Mouse (Mus musculus) cerebellum, adult 11 months (tissue): Measurements from ENCODE around the gene Slc38a3.

ENCODE experiments used
- DNase-seq: peaks from one replicate; pipeline ENCODE4 v3.0.0; 2022

Slc38a3 gene

DNA sequence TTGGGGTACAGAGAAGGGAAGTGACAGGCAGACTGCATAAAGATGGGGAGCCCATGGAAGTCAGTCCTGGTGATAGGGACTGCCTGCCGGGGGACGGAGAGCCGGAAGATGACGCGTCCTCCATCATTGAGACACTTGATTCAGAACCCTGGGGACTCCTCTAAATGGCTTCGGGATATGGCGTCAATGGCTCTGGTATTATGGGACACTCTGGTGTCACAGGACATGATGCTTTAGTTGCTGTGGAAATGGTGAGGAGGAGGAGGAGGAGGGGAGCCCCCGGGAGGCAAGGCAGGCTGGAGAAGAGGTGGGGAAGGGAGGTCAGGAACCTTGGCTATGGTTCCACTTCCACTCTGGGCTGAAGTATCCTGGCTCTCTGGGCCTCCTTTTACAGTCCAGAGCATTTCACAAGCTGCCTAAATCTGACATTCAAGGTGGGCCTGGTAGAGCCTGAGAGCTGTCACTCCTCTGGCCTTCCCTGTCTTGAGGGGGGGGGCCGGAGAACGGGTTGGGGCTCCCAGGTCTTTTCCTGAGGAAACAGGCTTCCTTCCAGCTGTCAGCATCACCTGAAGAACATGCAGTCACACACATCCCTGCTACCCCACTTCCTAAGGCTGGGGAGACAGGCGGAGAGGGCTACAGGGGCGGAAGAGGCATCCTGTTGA is 26.2 kb upstream of the Slc38a3 start:
- DNase-seq: no peak

DNA sequence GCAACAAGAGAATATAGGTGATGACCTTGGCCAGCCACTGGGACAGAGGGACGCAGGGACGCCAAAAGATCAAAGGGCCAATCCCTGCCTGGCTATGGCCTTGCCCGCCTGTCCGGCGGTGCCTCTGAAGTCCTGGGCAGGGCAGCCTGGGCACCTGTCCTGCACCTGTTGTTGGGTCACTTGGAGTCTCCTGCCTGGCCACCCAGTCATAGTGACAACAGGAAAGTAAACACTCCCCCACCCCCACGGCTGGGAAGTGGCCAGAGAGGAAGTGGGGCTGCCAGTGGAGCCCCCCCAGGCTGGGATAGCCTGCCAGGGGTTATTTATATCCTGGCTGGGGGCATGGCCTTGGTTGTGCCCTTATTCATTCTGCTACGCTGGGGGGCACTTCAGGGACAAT is 25.3 kb upstream of the Slc38a3 start:
- DNase-seq: no peak

DNA sequence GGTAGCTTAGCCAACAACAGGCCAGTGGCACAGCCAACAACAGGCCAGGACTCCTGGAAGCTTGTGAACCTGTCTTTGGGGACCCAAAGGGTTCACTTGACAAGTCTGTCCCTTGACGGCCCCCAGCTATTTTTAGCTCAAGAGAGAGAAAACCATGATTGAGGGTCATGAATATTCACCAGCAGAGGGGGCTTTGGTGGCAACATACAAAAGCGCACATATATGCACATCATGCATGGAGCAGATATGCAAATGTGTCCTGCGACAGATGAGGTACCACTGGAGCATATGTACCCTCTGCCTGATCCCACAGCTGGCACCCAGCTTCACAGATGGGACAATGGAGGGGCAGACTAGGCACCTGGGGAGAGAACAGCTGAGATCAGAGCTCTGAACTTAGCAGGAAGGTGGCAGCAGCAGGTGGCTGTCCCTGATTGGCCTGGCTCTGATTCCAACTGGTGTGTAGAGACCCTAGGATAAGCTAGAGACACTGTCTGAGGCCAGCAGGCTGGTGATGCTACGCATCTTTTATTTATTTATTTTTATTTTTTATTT is 24.2 kb upstream of the Slc38a3 start:
- DNase-seq: no peak

DNA sequence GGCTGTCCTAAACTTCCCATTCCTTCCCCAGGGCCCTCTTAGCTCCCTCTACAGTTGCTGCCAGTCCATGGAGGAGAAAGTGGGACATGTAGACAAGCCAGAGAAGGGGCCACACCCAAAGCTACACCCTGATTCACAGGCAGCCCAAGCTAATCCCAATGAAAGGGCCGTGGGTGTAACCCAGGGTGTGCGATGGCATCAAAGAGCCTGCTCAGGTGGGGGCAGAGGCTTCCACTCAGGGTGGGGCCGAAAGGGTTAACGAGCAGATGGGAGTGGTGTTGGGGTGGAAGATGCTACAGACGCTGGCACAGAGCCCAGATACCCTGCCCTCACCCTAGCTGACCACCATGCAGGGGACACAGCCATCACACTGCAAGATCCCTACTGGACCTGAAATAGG is 23.5 kb upstream of the Slc38a3 start:
- DNase-seq: no peak

DNA sequence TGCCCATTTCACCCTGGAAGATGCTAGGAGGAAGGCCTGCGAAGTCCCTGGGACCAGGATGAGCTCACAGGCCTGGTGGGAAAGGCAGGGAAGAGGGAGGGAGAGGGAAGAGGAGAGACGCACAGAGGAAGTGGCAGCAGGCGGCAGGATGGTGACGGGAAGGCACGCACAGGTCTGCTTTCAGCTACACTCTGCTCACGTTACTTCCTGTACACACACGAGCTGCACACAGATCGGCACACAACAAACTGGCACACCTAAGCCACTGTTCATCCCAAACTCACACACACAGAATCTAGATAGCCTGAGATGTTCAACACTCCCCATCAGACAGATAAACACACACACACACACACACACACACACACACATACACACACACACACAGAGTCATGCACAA is 21.1 kb upstream of the Slc38a3 start:
- DNase-seq: no peak

DNA sequence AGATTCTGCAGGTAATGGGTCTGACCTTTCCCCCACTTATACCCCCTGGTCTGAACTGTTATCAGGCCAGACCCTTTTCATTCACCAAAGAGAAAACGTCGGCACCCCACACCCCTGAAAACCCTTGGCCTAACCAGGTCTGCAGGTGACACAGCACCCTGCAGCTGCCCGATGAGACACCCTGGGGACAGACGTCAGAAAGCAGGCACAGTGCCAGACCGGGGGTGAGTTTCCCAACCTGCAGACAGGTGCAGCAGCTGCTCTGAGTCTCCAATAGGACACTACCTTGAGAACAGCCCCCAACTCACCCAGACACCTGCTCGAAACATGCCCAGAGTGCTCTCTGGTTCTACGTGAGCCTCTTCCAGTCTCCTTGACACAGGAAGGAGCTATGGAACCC is 19.6 kb upstream of the Slc38a3 start:
- DNase-seq: no peak

DNA sequence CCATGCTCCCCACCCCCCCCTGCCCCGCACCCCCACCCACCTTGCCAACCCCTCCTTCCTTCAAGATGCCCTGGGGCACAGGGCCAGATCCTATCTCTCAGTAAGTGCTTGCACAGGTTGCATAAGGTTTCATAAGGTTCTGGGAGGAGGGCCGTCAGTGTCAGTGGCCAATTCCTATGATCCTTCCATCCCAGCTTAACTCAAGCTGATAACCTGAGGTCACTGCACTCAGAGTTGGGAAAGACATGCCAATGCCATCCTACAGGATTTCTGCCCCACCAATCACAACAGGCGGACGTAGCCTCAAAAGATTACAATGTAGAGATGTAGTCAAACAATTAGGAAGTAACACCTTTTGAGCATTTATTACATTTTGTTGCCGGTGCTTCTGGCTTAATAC is 19.1 kb upstream of the Slc38a3 start:
- no peak for DNase-seq

DNA sequence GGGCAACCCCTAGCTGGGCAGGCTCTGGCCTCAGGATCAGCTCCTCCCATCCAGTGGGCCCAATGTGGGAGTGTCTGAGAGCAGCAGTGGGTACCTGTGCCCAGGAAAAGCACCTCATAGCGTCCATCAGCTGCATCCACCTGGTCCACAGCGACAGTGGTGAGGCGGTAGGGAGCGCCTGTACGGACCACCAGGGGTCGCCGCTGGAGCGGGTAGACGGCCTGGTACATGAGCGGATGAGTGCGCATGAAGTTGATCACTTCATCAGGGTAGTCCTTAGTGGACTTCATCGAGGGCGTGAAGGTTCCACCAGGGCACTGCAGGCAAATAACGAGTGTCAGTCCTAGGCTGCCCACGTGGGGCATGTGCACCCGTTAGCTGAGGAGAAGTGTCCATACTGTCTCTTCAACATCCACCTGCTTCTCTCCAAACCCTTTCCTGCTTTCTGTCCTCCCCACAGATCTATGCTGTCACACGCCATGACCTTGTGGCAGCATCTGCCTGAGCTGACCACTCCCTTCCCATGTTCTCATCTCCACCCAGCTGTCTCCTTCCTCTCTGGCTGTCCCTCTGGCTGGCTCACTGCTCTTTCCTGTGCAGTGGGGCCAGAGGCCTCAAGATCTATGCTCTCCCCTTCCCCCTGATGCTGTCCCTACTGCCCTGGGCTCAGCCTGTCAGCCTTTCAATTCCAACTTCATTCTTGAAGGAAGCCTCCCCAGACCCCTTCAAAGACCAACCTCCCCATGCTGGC is 16.1 kb upstream of the Slc38a3 start:
- DNase-seq: no peak

DNA sequence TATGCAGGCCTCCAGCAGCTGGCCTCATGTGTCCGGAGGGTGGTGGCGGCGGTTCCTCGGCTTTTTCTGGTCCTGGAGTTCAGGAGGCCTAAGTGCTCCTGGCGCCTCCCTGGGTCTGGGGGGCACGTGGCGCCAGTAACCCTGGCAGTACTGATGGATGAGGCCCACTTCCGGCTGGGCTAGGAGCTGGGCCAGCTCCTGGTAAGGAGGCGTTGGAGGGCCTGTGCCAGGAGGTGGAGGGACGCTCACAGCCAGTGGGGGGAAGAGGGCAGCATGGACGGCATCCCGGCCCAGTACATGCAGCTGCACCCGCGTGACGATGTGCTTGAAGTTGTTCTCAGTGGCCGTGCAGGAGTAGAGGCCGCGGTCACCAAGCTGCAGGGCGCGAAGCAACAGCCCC is 13.1 kb upstream of the Slc38a3 start:
- no peak for DNase-seq

DNA sequence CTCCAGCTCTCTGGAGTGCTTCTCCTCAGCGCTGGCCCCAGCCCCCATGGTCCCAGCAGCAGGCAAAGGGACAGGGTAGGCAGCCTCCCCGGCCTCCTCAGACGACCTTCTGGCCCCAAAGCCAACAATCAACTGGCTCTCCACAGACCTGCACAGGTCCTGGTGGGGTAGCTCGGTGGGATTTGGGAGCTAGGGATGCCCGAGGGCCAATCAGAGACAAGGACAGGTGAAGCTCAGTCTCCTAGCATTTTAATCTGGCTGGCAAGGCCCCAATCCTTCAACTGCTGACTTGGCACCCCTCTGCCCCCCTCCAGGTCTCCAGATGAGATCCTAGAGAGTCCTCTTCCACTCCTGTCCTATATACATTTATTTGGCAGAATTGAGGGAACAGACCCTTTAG is 10.2 kb upstream of the Slc38a3 start, which contains the start of gene Gnat1:
Gnat1 (minus strand) TSS at position 212 of the 400 bp plus-strand sequence.
- no peak for DNase-seq

DNA sequence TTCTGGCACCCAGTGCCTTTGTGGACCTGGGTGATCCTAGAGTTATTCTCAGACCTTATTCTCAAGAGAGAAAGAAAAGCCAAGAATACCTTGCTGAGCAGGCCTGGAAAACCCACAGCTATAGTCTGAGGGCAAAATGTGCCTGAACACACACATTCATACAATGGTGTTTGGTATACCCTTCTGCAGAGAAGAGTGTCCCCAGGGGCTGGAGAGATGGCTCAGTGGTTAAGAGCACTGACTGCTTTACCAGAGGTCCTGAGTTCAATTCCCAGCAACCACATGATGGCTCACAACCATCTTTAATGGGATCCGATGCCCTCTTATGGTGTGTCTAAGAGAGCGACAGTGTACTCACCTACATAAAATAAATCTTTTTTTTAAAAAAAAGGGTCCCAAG is 9.5 kb upstream of the Slc38a3 start:
- no peak for DNase-seq

DNA sequence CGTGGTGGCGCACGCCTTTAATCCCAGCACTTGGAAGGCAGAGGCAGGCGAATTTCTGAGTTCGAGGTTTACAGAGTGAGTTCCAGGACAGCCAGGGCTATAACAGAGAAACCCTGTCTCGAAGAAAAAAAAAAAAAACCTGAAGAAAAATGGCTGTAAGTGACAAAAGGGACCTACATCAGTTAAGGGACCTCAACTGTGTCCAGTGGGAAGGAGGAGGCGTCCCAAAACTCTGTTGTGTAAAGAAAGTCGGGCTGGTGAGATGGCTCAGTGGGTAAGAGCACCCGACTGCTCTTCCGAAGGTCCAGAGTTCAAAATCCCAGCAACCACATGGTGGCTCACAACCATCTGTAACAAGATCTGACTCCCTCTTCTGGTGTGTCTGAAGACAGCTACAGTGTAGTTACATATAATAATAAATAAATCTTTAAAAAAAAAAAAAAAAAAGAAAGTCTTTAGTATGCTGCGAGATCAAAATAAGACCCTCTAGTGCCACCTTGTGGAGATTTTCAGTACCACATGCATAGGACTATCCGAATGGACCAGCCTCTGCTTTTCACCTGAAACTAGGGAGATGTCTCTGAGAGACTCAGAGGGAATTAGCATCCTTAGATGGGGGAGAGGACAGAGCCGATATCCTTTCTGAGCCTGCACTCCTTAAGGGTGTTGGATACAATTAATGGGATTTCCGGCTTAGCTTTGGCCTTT is 8.6 kb upstream of the Slc38a3 start:
- DNase-seq: peak; percentile 69

DNA sequence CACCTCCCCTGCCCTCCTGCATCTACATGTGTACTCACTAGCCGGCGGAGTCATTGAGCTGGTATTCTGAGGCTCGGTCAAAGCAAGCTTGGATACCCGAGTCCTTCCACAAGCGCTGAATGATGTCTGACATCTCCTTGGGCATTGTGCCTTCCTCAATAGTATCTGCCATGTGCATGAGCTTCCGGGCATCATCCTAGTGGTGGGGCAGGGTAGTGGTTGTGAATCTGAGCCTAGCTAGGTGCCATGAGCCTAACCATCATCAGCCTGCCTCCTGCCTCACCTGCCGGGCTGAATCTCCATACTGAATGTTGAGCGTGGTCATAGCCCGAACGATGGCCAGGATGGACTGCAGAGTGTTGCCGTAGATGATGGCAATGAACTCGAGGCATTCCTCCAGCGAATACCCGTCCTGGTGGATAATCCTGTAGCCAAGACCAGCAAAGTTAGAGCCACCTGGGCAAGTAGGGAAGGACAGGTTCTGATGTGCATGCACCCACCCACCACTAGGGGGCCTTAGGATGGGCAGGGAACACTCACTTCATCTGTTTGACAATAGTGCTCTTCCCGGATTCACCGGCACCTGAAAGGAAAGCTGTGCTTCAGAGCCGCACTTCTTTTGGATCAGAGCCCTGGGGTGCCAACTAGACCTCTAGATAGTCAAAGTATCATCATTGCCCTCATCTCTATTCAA is 7.9 kb upstream of the Slc38a3 start:
- DNase-seq: peak; percentile 52

DNA sequence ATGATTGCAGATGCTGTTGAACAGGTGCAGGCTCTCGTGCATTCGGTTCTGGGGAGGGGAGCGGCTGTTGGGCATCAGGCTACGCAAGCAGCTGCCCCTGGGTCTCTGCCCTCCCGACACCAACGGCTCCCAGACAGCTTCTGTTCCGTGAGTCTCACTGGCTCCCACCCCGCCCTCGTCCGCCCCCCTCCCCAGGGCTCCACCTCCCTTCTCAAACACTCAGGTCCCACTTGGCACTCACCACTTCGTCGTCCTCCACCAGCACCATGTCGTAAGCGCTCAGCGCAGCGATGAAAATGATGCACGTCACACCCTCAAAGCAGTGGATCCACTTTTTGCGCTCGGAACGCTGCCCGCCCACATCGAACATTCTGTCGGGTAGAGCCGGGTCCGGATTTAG is 7.0 kb upstream of the Slc38a3 start:
- DNase-seq: no peak

DNA sequence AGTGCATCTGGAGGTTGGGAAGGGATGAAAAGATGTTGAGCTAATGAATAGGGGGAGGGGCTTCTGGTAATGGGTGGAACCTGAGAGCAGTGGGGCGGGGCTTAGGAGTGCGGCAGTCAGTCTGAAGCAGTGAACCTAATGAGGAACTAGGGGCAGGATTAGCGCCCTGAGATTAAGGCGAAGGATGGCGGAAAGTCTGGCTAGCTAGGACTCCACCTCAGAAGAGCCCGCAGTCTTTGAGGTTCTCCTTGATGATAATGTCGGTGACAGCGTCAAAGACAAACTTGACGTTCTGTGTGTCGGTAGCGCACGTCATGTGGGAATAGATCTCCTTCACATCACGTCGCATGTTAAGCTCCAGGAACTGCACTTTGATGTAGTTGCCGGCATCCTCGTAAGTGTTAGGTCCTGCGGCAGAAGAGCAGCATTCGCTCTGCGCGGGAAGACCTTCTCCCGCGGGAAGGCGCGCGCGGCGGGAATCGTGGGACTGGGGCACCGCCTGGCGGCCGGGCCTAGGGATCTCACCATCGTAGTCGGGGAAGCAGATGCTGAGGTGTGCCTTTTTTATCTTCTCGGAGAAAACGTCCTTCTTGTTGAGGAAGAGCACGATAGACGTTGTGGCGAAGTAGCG is 6.5 kb upstream of the Slc38a3 start:
- peak; percentile 43 for DNase-seq

DNA sequence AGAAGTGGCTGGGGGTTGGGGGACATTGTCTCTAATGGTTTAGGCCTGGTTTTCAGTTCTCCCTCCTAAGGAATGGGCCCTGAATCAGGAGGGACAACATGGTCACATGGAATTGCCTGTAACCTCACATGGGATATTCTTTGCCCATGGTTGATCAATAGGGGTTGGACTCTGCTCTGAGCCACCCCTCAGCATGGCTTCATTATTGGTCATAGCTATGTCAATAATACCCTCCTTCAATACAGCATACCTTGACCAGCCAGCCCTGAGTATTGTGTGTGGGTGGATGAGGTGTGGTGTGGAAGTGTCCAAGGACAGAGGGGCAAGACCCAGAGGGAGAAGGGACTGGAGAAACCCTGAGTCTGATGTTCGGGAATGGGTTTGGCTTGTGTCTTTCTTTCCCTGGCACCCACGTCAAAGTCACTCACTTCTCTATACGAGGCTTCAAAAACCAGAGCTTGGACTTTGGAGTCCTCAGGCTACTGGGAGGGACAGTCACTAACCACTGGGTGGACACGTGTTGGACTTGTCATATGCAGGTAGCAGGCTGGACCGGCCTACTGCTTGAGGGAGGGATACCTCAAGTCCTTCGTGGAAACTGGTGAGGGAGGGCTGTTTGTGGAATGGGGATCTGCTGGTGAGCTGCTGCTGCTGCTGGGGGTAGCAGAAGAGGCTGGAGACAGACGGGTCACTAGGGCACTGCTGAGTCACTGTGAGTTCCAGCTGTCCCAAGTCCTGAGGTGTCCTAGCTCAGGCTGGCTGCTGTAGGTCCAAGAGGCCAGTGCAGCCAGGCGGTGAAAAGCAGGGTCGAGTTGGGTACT is 5.5 kb upstream of the Slc38a3 start:
- DNase-seq: no peak

DNA sequence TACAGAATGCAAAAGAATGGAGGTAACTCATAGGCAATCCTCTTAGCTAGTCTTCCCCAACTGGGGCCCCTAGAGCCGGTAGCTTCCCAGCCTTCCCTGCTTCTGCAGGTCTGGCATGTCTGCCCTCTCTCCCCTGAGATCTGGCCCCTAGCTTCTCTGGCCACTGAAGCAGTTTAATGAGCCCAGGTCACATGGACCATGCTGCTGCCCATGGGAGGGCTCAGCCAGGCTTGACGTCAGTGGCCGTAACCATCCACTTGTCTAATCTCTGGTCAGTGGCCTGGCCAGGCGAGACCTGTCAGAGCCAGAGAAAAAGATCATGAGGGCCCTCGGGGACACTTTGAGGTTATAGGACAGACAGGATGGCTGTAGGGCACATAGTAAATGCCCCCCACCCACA is 929 bp upstream of the Slc38a3 start:
- no peak for DNase-seq

DNA sequence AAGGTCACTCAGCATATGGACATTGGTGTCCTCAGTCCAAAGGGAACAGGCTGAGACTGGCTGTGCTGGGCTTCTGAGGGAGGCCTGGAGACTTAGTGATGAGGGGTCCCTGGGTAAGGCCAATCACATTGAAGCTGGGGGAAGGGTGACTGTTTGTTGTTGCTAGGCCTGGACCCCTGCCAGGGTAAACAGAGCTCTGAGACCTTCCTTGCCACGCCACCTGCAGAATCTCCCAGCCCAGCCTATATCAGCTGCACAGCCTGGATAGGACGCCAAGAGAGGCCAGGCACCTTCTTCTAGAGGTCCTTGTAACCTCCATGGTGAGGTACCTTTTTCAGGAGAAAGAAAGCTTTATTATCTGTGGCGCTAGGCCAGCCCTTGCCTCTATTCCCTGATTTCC is 414 bp downstream of the Slc38a3 start:
- no peak for DNase-seq

DNA sequence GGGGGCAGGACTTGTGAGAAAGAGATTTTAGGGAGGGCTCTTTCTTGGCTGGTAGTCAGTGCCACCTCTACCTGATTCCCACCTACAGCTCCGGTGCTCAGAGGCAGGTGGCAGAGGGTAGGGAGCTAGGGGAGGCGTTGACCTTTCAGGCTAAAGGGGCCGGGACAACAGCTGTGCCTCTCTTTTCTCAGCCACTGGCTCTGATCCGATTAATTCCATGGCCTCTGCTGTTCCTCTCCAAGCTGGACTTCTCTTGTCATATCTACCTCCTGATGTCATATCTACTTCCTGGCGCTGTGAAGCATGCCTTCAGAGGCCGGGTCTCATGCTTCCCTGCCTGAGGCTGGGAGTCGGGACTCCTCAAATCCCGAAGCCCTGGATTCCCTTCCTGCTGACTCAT is 1.3 kb downstream of the Slc38a3 start:
- no peak for DNase-seq

DNA sequence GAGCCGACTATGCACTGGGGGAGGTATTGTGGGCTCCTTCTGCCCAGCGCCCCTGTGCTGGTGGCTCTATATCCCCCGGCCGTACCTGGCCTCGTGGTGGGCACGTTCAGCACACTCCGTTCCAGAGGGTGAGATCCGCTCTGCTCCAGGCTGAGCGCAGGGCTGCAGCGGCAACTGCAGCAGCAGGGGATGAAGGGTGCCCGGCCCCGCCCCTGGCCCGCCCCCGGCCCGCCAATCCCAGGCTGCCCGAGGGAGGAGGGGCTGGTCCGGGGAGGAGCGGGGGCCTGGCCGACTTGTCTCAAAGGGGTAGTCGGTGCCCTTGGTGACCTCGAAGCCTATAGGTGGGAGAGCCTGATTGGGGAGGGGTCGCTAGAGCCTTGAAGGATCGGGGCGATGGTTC is 2.1 kb downstream of the Slc38a3 start:
- no peak for DNase-seq

DNA sequence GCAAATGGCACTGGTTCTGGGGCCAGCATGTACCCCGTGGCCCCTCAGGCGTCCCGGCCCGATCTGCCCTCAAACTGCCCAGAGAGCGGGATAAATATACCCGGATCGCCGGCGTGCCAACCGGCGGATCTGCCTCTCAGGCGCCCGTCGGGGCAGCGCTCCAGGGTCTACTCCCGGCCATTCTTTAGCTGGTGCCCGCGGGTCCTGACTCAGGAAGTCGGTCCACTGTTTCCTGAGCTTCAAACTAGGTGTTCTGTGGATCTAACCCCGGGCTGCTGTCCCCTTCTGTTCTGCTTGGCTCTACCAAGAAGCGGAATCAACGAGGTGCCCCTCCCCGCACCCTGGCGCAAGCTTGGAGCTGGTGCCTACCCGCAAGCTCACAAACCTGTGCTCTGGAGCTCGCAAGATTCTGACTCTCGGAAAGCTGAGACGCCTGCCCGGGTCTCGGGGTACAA is 2.6 kb downstream of the Slc38a3 start:
- no peak for DNase-seq

DNA sequence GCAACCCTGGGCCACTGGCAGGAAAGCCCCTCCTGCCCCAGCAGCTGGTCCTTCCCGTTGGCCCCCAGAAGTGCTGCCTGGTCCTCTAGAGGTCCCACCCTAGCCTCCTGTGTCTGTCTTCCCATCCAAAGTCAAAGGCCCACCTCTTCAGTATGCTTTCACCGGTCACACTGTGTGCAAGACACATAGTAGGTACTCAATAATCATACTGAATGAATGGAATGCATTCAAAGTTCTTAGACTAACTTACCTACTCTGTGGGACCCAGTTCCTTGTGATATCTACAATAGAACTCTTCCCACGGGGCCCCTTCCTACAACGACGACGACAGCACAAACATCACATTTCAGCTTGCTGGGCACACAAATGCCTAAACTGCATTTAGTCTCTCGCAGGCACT is 4.0 kb downstream of the Slc38a3 start:
- no peak for DNase-seq
